Mouse (Mus musculus) retina, embryonic 14.5 days (tissue): Measurements from ENCODE around the gene Hspbp1.

Experiments
- DNase-seq: peaks from one replicate; pipeline ENCODE4 v3.0.0-alpha.2; 2015; ENCODE audit warnings: low spot score

The Hspbp1 gene

DNA sequence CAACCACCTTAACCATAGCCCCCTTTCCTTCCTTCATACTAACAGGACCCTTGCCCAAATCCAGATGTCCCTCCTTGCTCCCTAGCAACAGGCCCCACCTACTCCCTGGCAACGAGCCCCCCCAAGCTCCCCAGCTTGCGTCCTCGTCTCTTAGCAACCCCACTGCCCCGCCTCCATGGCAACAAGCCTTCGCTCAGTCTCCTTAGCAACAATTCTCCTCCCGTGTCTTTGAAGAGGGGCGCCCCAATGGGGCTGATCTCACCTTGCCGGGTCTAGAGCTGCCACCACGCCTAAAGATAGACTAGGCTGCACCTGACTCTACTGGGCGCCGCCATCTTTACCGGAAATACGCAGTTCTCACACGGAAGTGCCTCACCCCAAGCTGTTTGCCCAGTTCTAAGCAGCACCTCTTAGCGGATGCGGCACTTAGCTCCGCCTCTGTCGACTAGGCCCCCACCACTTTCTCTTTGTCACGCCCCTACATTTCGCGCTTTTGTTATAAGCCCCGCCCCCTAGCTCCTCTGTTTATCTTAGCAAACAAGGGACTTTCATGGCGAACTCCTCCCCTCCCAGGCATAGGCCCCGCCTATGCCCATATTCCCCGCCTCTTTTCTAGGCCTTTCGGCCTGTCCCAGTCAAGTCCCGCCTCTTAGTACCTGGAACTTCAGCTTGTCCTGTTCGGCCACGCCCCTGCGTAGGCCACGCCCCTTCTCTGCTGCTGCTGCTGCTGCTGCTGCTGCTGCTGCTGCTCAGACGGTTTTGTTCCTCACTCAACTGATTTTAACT, at the start of gene Hspbp1:
Gene Hspbp1 (minus strand): TSS at position 437 of the 786 bp plus-strand sequence.
- peak; percentile 98 for DNase-seq

DNA sequence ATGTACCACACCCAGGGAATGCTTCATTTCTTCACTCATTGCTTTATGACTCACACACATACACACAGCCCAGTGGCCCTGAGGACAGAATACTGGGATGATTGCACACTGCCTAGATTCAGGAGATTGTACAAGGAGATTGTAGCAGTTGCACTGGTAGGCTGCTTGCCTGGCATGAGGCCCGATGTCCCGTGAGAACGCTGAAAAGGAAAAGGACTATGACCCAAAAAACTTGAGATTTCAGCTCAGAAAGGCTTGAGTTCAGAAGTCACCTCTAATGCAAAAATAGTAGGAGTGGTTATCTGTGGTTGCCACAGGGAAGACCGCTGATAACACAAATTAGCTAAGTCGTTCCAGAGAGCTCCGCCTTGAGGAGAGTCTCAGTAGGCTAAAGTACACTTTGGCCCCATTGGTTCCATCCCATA, 48.1 kb upstream of the Hspbp1 start:
- no peak for DNase-seq

DNA sequence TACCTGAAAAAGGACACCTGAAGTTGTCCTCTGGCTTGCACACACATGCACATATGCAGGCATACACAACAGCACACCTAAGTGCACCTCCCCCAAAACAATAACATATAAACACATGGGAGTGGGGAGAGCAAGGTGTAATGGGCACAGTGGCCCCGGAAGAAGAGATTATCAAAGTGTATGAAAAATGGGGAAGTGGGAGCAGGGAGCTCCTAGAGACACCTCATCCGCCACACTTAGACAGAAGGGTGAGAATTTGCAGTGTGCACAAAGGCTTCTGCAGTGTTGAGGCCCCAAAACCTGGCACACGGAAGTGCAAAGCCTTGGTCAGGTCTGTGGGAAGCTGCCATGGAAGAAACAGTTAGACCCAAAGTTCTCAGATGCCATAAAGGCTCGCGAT, 46.2 kb upstream of the Hspbp1 start:
- no peak for DNase-seq

DNA sequence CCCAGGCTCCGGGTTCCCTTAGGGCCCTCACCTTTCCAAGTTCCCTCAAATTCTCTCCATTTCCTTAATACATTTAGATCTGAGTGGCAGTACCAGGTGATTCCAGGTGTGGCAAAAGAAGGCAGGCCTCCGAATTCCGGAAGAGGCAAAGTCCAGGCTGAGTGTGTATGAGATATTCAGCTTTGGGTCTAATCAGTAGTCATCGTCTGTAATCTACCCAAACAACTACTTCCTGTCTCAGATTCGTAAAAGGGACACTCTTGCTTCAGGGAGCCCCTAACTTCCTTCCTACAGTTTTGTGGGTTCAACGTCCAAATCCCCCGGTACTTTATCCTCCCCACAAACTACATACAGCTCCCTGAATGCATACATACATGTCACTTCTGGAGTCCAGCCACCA, 40.3 kb upstream of the Hspbp1 start, which contains the start of gene Tmem150b:
Gene Tmem150b (minus strand): TSS at position 81 of the 400 bp plus-strand sequence.
- DNase-seq, result no peak

DNA sequence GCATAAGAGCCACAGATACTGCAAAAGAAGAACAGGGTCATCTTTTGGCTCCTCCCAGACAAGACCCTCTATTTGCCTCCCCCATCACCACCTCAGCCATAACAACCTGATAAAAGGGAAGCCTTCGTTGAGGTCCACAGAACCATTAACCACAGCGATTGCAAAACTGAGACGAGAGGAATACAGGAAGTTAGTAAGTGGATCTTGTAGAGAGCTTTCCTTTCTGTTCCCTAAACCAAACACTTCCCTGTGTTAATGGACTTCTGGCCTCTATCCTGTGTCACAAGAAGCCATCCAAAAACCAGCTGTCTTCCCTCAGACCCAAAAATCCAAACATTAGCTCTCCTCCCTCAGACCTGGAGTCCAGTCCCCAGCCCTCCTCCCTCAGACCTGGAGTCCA, 39.5 kb upstream of the Hspbp1 start:
- no peak for DNase-seq

DNA sequence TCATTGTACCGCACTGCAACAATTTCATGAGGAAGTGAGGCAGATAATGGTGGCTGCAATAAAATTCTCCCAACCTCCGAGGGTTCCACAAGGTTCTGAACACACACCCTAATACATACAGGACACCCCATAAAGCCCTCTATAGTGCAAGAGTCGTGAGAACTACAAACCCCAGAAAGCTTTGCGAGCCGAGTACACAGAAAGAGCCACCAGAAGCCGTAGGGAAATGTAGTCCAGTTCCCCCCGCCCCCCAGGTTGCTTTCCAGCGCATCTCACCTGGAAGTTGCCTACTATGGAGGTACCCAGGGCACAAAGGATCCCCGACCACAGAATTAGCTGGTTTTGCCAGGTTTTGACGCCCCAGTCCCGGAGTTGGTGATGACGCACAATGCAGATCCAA, 38.6 kb upstream of the Hspbp1 start:
- DNase-seq, result peak; percentile 26

DNA sequence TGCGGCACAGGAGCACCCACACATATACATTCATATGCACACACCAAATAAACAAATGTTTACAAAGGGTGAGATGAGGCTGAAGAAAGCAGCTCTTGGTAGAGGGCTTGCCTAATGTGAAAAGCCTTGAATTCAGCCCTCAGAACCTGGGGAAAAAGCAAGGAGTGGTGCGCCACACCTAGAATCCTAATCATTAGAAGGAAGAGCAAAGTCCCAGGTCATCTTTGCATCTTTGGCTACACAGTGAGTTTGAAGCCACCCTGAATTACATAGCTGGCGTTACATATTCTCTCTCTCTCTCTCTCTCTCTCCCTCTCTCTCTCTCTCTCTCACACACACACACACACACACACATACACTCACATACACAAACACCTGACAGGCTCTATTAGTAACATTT, 34.4 kb upstream of the Hspbp1 start:
- no peak for DNase-seq

DNA sequence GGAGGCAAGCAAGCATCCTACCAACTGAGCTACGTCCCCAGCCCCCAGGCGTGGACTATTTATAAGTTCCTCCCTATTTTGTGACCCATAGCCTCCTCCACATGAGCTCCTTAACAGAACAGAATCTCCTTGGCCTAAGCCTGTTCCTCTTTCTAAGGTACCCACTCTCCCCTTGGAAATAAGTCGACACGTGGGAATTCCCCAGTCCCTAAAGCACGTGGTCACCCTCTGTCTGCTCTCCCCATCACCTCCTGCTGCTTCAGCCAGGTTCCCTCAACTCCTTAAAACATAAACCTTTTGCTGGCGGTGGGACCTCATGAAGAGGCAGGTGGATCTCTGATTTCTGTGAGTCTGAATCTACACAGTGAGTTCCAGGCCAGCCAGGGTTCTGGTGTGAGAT, 32.1 kb upstream of the Hspbp1 start:
- DNase-seq, result no peak

DNA sequence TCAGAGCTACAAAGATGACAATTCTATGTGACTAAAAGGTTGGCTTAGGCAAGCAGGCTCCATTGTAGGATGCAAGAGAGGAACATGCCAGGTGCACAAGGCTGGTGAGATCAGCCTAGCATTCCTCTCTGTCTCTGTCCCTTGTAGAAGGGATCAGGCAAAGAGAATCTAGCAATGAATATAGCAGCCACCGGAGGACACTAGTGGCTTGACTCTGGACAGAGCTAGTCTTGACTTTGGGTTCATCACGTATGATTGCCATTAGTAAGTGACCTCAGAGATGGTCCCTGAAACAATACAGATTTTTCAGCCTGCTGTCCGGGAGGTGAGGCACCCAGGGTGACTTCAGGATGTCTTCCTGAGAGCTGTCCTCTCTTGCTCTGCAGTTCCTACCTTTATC, 27.7 kb upstream of the Hspbp1 start:
- DNase-seq, result no peak

DNA sequence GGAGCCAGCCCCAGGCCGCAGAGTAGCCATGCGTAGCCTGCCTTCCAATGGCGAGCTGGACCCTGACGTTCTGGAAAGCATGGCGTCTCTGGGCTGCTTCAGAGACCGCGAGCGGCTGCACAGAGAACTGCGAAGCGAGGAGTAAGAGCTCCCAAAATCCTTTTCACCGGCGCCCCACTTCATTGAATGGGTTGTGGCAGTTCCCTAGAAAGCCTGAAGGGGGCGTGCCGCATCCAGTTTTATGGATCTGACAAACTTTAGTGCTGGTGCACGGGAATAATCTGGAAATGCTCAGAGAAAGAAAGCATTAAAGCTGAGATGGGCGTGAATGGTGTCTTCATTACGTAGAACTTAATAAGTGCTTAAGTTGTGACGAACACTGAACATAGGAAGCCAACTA, 20.2 kb upstream of the Hspbp1 start:
- peak; percentile 77 for DNase-seq

DNA sequence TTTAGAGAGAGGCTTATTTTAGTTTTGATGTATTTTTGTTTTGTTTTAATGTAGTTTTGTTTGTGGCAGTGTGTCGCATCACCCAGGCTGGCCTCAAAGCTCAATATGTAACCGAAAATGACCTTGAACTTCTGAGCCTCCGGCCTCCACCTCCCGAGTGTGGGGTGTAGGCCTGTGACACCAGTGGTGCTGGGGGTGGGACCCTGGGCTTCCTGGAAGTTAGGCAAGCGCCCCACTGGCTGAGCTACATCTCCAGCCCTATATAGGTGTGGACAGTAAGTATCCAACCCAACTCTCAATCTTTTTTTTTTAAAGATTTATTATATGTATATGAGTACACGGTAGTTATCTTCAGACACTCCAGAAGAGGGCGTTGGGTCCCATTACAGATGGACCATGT, 18.3 kb upstream of the Hspbp1 start:
- DNase-seq, result no peak

DNA sequence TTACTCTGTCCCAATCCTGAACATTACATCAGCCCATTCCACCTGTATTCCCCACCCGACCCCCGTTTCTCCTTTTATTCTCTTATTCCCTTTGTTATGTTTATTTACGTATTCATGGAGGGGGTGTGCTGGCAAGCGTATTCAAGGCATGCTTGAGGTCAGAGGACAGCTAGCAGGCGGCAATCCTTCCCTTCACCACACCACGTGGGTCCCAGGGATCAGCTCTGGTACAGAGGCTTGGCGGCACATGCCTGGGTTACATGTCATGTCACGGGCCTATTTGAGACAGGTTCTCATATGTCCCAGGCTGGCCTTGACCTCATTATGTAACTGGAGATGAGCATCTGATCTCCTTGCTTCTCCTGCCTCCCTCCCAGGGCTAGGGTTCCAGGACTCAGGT, 17.5 kb upstream of the Hspbp1 start:
- no peak for DNase-seq

DNA sequence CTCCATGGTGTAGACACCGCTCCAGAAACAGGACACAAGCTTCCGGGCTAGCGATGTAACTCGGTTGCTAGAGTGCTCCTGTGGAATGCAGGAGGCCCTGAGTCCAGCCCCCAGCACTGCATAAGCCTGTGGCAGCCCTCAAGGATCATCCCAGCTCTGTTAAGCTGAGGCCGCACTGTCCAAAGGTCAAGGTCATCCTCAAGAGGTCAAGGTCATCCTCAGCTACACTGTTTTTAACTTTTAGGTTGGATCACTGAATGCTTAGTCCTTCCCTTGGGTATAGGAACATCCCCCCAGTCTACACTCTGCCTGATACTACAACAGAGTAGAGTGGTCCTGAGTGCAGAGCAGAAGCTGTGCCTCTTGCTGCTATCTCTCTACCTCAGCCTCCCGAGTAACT, 8.1 kb upstream of the Hspbp1 start:
- no peak for DNase-seq

DNA sequence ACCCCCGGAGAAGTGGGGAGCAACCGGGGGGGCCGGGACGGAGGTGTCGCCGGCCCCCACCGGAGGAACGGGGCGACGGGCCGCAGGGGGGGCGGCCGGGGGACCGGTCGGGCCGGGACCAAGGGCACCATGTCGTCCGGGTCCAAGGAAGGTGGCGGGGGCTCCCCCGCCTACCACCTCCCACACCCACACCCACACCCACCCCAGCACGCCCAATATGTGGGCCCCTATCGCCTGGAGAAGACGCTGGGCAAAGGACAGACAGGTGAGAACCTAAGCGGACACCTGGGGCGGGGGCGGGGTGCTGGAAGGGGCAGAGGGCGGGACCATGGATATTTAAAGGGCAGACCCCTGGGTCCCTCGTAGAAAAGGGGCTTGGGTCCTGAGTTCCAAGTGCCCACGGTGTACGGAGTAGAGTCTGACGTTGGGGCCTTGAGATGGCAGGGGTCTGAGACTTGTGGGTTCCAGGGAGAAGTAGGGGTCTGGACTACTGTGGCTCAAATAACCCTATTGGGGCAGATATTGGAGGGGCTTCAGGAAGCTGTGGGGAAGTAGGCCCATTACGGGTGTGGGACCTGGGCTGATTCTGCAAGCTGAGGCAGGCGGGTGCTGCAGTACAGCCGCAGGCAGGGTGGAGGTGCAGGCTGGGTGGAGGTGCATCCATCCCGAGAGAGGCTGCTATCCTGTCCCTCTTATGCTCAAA, 6.2 kb upstream of the Hspbp1 start:
- peak; percentile 26 for DNase-seq

DNA sequence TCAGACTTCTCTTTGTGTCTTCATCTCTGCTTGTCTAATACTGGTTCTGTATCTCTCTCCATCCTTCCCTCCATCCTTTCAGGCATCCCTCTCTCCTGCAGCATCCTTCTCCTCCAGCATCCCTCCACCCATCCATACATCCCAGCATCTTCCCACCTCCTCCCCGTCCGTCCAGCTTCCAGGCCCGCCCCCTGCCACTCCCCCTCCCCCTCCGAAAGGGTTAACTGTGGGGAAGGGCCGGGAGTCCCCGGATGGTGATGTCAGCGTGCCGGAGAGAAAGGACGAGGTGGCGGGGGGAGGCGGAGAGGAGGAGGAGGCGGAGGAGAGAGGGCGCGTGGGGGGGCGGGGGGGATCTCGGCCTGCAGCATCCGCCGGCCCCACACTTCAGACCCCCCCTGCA, 5.5 kb upstream of the Hspbp1 start, which contains the start of gene Brsk1:
Gene Brsk1 (plus strand): TSS at position 218 of the 400 bp plus-strand sequence.
- peak; percentile 87 for DNase-seq

DNA sequence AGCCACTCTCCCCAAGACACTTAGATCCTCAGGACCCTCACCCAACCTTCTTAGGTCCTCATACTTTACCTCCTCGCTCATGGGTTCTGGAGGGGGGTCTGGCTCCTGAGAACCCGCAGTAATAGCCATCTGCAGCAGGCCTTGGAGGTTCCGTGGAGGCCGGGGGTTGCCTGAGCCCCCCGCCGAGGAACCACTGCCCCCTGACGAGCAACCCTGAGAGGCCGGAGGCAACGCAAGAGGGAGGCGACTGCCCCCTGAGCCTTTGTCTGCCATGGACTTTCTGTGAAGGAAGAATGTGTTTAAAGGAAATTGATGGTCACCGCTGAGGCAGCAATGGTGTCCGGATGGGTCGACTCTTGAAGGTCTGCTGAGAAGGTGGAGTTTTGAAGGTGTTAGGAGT, 665 bp downstream of the Hspbp1 start:
- no peak for DNase-seq

DNA sequence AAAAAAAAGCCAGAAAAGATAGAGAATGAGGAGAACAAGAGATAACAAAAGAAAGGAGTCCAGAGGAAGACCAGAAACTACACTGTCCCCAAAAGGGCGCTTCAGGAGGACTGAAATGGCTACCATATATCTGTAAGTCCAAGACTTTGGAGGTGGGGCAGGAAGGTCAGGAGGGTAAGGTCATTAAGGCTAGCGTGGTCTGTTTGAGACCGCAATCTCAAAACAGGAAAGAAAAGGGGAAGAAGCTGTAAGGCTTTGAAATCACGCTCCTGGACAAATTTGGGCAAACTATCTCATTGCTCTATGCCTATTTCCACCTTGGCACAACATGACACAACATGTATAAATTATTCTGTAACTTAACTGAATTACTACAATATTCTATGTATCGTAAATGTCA, 1.6 kb downstream of the Hspbp1 start:
- DNase-seq, result no peak

DNA sequence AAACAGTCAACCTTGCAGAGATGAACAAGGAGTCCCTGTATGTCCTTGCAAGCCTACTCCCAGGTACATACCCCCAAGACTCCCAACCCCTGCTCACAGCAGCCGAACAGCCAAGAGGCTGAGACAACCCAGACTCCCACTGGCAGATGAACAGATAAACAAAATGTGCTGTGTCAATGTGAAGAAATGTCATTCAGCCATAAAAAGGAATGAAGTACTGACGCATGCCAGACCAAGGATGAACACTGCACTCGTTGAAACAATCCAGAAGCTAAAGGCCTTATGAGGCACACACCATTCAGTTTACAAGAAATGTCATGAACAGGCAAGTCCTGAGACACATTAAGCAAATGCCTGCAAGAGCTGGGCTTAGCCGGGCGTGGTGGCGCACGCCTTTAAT, 9.7 kb downstream of the Hspbp1 start:
- no peak for DNase-seq

DNA sequence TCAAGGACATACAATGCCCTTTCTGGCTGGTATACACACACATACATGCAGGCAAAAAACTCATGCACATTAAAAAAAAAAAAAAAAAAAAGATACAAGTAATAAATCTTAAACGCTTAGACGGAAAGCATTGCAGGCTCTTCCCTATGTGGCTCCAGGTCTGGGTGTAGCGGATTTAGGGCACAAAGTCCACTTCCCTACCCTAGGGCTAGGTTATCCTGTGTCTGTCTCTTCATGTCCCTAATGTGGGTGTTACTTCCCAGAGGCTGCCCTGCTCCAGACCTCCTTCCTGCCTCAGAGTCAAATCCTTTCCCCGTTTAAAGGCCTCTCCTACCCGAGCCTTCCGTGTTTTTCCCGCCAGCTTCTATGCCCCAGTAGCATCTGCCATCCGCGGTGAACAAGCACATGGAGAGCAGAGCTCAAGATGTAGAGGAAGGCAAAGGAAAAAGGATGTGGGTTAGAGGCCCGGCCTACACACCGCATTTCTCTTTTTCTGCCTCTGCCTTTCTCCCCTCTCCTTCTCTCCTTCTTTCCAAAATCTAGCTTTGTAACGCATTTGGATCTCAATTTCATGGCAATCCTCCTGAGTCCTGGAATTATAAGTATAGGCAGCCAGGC, 10.6 kb downstream of the Hspbp1 start:
- DNase-seq, result no peak

DNA sequence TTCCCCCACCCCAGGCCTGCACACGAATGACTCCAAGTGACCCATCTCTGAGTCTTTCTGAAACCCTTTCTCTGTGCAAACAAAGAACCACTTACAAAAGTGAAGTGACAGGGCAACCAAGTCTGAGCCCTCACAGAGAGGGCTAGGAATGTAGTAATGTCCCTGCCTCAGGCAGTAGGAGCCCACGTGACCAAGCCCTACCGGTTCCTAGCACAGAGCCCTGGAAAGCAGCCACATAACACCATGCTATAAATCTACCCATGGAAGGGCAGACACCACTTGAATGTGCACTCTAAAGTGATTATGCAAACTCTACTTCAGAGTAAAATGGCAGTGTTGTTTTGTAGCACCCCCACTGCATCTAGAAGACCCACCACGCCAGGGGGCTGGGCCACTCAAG, 12.9 kb downstream of the Hspbp1 start:
- no peak for DNase-seq

DNA sequence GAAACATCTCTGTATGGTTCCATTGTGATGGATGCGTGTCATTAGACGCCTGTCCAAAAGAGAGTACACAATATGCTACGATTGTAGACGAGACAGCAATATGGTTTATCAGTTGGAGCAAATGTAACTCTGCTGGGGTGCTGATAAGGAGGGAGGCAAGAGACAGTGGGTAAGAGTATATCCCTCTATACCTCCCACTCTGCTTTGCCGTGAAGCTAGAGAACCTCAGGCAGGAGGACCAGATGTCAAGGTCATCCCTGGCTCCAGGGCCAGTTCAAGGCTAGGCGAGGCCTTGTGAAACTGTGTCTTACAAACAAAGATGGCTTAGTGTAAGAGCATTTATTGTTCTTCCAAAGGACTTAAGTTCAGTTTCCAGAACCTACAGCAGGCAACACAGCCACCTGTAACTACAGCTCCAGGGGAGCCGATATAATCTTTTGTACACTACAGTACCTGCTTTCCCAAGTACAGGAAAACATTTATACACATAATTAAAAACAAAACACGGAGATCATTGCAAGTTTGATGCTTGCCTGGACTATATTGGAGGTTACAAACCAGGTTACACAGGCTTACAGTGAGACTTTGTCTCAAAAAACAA, 14.1 kb downstream of the Hspbp1 start:
- no peak for DNase-seq

DNA sequence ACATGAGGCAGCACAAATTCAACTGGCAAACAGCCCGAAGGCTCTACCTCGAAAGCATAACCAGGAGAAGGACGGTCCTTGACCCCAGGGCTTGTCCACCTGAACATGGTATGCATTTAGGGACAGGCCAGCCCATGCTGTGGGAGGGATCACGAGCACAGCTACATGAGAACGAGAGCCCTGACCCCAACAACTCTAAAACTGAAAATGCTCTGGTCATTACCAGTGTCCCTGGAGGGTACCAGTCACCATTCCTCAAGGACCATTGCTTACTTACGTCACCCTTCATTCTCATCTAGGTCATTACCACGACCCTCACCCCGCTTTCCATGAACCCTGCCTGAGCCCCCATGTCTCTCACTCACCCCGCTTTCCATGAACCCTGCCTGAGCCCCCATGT, 15.7 kb downstream of the Hspbp1 start:
- DNase-seq, result no peak

DNA sequence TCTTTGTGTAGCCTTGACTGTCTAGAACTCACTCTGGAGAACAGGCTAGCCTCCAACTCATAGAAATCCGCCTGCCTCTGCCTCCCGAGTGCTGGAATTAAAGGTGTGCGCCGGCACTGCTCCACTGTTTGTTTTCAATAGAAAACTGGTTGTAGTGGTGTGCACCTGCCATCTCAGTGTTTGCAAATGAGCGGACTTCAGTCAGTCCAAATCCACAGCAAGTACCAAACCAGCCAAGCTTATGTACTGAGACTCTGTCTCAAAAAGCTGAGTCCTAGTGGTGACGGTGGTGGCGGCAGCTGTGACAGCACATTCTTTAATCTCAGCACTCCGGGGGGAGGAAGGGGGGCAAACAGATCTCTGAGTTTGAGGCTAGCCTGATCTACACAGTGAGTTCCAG, 16.4 kb downstream of the Hspbp1 start:
- no peak for DNase-seq
